Mouse (Mus musculus) mammary gland, adult 2 months (tissue): Measurements from ENCODE around the gene Gpr61. TPM values are rescaled to one million over a fixed set of nuclear protein-coding genes. Genes with fewer than 3 reads are reported as not detected.

Experiments used
- polyA plus RNA-seq: library from polyadenylated mRNA; depleted of rRNA; stranded (reverse); fragments of >200 nt; gene quantifications from 2 replicates; pipeline ENCODE4 v1.2.3, GENCODE M21; 2012; ENCODE audit warnings: low replicate concordance; rRNA removed

The Gpr61 gene
- not detected in 2 replicates for polyA plus RNA-seq

GRCm38 (mm10) chr3:108154656-108155055 lies at the start of gene Gpr61:
Gene Gpr61, minus strand, starts transcription at chr3:108154882.

GRCm38 (mm10) chr3:108200329-108201323 lies 45.9 kb upstream of the Gpr61 start, which contains the start of gene Cyb561d1:
Gene Cyb561d1, minus strand, starts transcription at chr3:108201212.

DNA sequence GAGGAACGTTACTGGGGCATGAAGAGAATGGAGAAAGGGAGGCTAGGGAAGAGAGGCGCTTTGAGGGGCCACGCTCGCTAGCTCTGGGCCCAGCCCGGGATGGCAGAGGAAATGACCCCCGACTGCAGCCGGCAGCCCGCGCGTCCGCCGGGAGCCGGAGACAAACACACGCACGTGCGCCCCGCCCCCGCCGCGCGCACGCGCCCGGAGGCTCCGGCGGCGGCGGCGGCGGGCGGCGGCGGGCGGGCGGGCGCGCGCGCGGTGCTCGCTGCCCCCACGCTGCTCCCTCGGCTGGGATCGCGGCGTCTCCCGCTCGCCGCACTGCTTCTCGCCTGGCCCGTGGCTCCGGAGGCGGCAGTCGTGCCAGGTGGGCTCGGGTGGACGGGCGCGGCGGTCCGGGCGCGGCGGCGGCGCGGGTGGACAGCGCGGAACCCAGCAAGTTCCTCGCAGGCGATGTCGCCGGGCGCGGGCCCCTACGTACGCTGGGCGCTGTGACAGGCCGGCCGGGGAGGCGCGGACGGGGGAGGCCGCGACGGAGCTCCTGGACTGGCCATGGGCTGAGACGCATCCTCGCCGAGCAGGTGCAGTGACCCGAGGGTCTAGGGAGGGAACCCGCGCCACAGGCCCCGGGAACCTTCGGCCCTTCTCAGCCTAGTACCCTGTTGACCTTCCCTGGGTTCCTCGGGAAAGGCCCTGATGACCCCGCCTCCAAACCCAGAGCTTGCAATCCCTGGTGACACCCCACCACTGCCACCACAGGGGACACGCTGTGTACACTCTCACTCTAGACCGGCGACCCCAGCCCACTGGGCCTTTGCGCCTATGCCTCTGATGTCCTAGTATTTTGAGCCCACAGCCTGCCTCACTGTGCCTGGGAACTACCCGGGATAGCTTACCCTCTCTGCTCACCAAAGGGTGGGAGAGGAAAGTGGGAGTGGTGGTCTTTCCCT lies 31.7 kb upstream of the Gpr61 start, which contains the start of gene Amigo1:
Amigo1 (plus strand) TSS at position 238 of the 950 bp plus-strand sequence.

GRCm38 (mm10) chr3:108145534-108146445 lies 8.9 kb downstream of the Gpr61 start, which contains the start of gene Gnai3:
Gene Gnai3, minus strand, starts transcription at chr3:108146146.

Other genes with a start within 250 kb of the Gpr61 start
- 4.8 and 13.3 TPM in 2 replicates for gene Gstm7, start 223.1 kb downstream of the Gpr61 start, polyA plus RNA-seq
- 1.0 and 2.0 TPM in 2 replicates for gene Gstm6, start 211.1 kb downstream of the Gpr61 start, polyA plus RNA-seq
- 1.1 TPM in 1 of 2 replicates, not detected in the other for gene Gstm3, start 185.6 kb downstream of the Gpr61 start, polyA plus RNA-seq
- 110 and 283 TPM in 2 replicates for gene Gstm2, start 168.4 kb downstream of the Gpr61 start, polyA plus RNA-seq
- 833 and 1,200 TPM in 2 replicates for gene Gstm1, start 136.9 kb downstream of the Gpr61 start, polyA plus RNA-seq
- gene Gstm4, start 110.0 kb downstream of the Gpr61 start, polyA plus RNA-seq = 18.5 and 36.0 TPM in 2 replicates
- 116 and 159 TPM in 2 replicates for gene Ampd2, start 68.2 kb downstream of the Gpr61 start, polyA plus RNA-seq
- gene Gnat2, start 62.1 kb downstream of the Gpr61 start, polyA plus RNA-seq = 0.10 and 0.18 TPM in 2 replicates
- 12.4 and 25.6 TPM in 2 replicates for gene Gnai3, start 8.7 kb downstream of the Gpr61 start, polyA plus RNA-seq
- gene Amigo1, start 31.5 kb upstream of the Gpr61 start, polyA plus RNA-seq = 27.8 and 29.8 TPM in 2 replicates
- 10.7 and 11.1 TPM in 2 replicates for gene Cyb561d1, start 46.3 kb upstream of the Gpr61 start, polyA plus RNA-seq
- 8.3 and 10.7 TPM in 2 replicates for gene Atxn7l2, start 56.1 kb upstream of the Gpr61 start, polyA plus RNA-seq
- gene Sypl2, start 71.8 kb upstream of the Gpr61 start, polyA plus RNA-seq = 67.2 TPM in 1 of 2 replicates, not detected in the other
- 24.1 and 63.3 TPM in 2 replicates for gene Psma5, start 102.0 kb upstream of the Gpr61 start, polyA plus RNA-seq
- 76.0 and 116 TPM in 2 replicates for gene Sort1, start 129.2 kb upstream of the Gpr61 start, polyA plus RNA-seq
- not detected in 2 replicates for gene Mybphl, start 210.0 kb upstream of the Gpr61 start, polyA plus RNA-seq
- gene Psrc1, start 229.0 kb upstream of the Gpr61 start, polyA plus RNA-seq = 4.8 and 6.7 TPM in 2 replicates